Mouse (Mus musculus) yolk sac, embryonic 10.5 days (tissue): Measurements from ENCODE around the gene Hmgcl.

Experiments used
- DNase-seq: peaks from one replicate; pipeline ENCODE4 v3.0.0-alpha.2; 2017; ENCODE audit warnings: low spot score

Gene Hmgcl

DNA sequence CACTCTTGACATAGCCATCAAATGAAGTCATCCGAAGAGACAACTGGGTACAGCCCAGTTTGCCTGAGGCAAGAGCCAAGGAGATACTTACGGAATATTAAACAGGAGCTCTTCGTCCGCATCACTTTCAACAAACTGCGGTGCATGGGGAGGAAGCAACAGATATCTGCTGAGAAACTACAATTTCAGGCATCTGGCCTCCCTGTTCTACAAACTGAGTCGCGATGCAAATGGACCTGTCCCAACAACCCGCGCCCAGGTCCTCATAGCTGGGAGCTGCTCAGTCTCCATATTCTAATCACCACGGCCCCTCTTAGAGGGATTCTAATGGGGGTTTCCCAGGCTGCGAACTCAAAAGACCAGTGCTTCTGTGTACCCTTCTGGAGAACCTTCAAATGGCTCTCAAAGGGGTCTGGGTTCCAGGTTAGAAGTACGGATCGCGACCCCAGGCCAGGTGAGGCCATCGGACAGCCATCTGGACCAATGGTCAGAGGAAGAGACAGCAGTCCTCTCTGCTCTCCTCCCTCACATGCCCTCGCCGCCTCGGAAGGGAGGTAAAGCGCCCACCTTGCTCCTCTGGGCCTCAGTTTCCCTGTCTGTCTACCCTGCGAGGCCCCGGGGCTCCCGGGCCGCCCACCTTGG, 40.2 kb downstream of the Hmgcl start:
- DNase-seq = no peak

DNA sequence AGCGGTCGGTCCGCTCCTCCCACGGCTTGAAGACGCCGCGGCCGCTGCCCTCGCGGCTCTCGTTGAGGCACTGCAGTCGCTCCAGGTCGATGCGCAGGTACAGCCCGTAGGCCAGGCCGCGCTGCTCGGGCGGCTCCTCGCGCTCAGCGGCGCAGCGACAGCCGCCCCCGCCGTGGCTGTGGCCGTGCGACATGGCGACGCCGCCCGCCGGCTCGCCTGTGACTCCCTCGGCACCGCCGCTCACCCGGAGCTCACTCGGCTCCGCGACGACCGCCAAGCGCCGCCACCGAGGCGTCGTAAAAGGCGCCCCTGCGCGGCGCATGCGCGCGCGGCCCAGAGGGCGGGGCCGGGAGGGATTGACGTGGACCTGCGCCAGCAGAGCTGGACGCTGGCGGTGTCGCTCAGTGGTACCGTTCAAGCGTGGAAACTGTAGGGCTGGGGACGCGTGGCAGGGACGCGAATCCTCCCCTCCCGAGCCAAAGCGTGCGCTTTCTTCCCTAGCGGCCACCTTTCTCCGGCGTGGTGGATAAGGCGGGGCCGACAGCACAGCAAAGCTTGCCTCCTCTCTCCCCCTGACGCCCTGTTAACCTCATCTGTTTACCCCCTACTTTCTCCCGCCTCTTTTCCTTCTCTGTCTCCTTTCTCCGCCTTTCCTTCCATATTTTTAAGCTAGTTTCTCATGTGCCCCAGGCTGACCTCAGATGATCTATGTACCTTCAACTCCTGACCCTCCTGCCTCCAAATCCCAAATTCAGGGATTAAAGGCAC, 40.9 kb downstream of the Hmgcl start, which contains the start of gene Pithd1:
Gene Pithd1 (minus strand): TSS at position 322 of the 768 bp plus-strand sequence.
- DNase-seq = peak; percentile 93

DNA sequence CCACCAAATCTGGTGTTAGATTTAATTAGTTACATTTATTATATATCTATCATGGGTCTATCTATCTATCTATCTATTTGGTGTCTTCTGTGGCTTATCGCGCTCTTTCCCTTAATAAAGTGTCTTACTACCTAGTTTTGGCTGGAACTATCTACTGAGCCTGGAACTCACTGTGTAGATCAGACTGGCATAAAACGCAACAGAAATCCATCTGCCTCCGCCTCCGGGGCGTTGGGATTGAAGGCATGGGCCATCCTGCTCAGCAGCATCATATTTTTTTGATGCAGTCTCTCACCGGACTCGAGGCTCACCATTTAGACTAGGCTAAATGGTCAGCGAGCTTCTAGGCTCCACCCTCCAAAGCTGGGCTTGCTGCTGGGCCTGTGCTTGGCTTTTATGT, 41.5 kb downstream of the Hmgcl start:
- no peak for DNase-seq

DNA sequence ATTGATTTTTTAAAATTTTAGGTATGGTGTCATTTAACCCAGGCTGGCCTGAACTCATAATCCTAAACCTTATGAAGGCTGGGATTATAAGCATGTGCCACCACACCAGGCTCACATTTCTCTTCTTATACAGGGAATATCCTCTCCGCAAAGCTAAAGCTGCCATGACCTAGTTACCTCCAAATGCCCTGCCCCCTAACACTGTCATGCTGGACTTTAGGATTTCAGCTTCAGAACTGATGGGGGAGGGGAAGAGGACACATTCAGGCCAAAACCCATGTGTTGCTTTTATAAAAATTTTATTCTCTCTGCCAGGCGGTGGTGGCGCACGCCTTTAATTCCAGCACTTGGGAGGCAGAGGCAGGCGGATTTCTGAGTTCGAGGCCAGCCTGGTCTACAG, 47.7 kb downstream of the Hmgcl start:
- no peak for DNase-seq

DNA sequence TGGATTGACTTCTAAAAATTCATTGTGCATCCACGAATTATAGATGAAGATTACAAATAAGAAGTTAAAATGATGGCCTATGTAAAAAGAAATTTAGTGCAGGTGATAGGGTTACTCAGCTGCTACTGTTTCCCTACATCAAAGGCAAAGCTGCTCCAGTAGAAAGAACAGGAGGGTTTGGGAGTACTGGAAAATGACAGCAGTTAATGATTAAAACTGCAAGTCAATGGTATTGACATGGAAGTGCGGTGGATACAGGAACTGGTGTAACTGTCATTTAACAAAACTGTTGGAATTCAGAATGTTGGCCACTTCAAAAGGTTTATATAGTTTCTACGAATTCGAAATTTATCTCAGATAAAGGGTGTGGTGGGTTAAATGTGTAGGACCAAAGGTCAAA, 48.9 kb downstream of the Hmgcl start:
- no peak for DNase-seq

DNA sequence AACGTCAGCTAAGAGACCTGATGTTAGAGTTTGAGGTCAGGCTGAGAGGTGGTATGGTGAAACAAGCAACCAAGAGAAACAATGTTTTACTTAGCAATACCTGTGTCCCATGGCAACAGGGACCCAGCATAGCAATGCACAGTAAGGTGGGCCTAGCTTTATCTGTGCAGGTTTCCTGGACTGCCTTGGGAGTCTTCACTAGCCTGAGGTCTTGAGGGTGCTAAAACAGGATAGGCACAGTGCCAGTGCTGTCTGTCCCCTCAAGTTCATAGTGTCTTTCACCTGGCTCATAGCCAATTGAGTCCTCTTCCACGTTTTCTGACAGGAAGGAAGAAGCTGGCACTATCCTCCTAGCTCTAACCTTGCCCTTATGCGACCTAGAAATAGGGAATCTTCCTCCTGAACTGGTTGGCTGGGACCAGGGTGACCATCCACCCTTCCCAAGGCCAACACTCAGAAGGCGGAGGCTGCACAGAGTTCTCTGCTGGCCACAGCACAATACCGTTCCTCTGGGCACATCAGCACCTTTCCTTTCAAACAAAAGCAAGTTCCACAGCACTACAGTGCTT, 57.9 kb downstream of the Hmgcl start:
- no peak for DNase-seq

DNA sequence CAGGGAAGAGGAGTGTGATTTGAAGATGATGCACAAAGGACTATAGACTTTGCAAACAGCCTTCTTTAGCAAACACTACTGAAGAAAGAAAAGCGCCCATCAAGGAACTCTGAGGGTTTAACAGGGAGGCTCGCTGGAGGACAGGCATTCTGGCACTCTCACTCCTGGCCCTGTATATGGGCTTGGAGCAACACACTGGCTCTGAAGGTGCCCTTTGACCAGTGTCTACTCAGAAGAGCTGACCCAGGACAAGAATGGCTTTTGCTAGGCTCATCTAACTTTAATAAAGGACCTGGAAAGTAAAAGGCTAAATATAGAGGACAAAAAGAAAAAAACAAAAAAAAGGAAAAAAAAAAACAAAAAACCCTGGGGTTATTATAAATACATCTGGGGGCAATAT, 58.7 kb downstream of the Hmgcl start:
- no peak for DNase-seq

DNA sequence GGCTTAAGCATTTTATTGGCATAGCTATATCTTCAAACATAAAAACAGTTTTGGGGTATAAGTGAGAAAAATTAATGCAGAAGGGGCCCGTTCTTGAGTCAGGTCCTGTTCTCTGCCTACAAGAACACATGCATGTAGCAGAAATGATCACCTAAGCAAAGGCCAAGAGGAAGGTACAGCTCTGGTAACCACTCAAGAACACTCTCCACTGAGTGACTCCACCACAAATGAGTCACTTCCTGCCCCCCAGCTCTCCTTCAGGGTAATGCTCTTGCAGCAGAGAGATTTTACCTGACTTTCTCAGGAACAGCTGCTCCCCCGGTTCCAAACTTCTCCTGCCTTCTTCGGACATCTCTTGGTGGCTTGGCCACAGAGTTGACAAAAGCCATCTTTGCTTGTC, 60.6 kb downstream of the Hmgcl start:
- no peak for DNase-seq

DNA sequence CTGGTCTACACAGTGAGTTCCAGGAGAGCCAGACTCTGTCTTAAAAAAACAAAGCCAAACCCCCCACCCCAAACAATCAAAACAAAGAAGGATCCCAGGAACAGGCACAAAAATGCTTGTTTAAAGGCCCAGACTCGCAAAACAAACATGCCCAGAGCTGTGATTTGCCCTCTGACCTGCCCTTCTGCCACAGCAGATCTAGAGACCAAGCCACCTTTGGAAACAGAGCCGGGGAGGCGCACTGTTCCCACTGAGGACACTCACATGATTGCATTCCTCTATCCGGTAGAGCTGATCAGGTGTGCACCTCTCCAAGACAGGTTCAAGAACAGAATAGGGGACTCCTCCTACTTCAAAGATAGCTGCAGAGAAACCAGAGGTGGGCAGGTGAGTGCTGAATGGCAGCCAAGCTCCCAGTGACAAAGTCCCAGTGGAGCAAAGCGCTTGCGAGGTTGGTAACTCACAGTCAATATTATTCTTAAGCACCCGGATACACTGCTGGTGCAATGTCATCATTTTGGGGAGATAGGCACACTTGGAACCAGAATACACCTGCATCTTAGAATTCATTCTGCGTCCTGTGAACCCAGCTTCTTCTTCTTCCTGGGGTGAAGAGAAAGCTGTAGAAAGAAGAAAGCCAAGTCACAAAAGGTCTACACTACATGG, 62.7 kb downstream of the Hmgcl start:
- peak; percentile 82 for DNase-seq

DNA sequence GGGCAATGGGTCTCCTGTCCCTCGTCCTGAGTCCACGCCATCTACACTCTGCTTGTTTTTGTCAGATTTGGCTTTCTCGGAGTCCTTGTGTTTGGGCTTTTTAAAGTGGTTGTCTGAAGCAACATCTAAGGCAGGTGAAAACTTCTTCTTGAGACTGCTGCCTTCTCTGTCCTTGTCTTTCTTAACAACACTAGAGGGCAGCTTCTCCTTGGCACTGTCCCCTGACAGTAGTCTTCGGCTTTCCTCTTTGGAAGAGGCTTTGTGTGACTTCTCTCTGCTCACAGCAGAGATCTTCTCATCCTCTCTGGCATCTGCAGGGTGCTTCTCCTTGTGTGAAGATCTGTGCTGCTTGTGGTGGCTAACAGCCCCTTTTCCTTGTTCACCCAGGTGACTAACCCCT, 64.3 kb downstream of the Hmgcl start:
- no peak for DNase-seq
